Mouse (Mus musculus) Patski (cell line): Measurements from ENCODE around the gene Cby1. TPM values are rescaled to one million over a fixed set of nuclear protein-coding genes. Genes with fewer than 3 reads are reported as not detected.
A peak's percentile ranks its signal among the peaks of the same experiment; 100 is the strongest.

Source experiments
- ATAC-seq: fragments of 100-300 bp; one replicate; pipeline ENCODE4 v1.8.0; 2021
- CTCF ChIA-PET: fragments of 350-600 bp; sonication (Branson Sonifier 250); formaldehyde crosslinking; loops from one replicate; lab custom pipeline; 2022; ENCODE audit warnings: inconsistent platforms; lab: Charles Lee
- POLR2A ChIA-PET: fragments of 350-600 bp; sonication (Branson Sonifier 250); formaldehyde crosslinking; loops from one replicate; lab custom pipeline; 2022; ENCODE audit warnings: antibody characterized with exemption, inconsistent platforms; lab: Charles Lee
- DNase-seq: peaks from one replicate; pipeline ENCODE4 v3.0.0-alpha.2; 2011; ENCODE audit warnings: low read depth, low spot score
- H3K27me3 ChIP-seq: fragments of 371-371 bp; one replicate; pipeline ENCODE4 v1.5.1; 2021
- CTCF ChIP-seq: fragments of 100-300 bp; IDR thresholded peaks from one replicate; pipeline ENCODE4 v1.5.1; 2021
- in situ Hi-C: fragments of 300-500 bp; cut with MboI; formaldehyde crosslinking; loops from 3 replicates; pipeline ENCODE4 v1.11.1; 2018; ENCODE audit warnings: low pct_unique_long_range_greater_than_20kb, mixed read lengths
- polyA plus RNA-seq: library from polyadenylated mRNA; unstranded; gene quantifications from one replicate; pipeline ENCODE4 v1.2.3, GENCODE M21; 2021

The Cby1 gene
- polyA plus RNA-seq, 1 experiment from 2014 or later: 46.0 TPM

GRCm38 (mm10) chr15:79688268-79688956 lies 29.4 kb downstream of the Cby1 start:
- ChIA-PET POLR2A (interaction anchor here (0.9 to 1.2 kb wide), 2 partner anchors 15 to 18 kb away, joined by 3 to 4 read pairs; partner anchors contain the start of gene Tomm22), CTCF (no interaction called here)
- in situ Hi-C loops: no loop called here
- ATAC-seq (no peak), DNase-seq (no peak)
- H3K27me3 ChIP-seq: no peaks in the 10 kb centered on the region
- no peak for TF ChIP-seq CTCF

- no peak for DNase-seq
- ChIA-PET POLR2A (no interaction called here), CTCF (no interaction called here)
- TF ChIP-seq CTCF: no peak
- no peak for ATAC-seq
- H3K27me3 ChIP-seq: no peaks in the 10 kb centered on the region
- in situ Hi-C loops: no loop called here
Observed at GRCm38 (mm10) chr15:79689662-79690425, 30.8 kb downstream of the Cby1 start.

GRCm38 (mm10) chr15:79690426-79691022 lies 31.5 kb downstream of the Cby1 start, which contains the start of gene Gtpbp1:
Gene Gtpbp1 (plus strand): TSS chr15:79690845.
- no peaks in the 10 kb centered on the region for H3K27me3 ChIP-seq
- ATAC-seq (peak; percentile 89), DNase-seq (peak; percentile 100)
- in situ Hi-C loops: no loop called here
- ChIA-PET CTCF (no interaction called here), POLR2A (no interaction called here)
- TF ChIP-seq CTCF: no peak

GRCm38 (mm10) chr15:79691023-79691508 lies 32.1 kb downstream of the Cby1 start:
- no peaks in the 10 kb centered on the region for H3K27me3 ChIP-seq
- DNase-seq (no peak), ATAC-seq (peak; percentile 10)
- POLR2A ChIA-PET: no interaction called here
- in situ Hi-C loops: no loop called here
- CTCF ChIA-PET: no interaction called here
- no peak for TF ChIP-seq CTCF

GRCm38 (mm10) chr15:79692334-79692733 lies 33.3 kb downstream of the Cby1 start:
- TF ChIP-seq CTCF: no peak
- no peak for DNase-seq
- ATAC-seq: no peak
- no peaks in the 10 kb centered on the region for H3K27me3 ChIP-seq
- ChIA-PET CTCF (interaction anchor here (2.0 kb wide), 1 partner anchor 15 kb away, joined by 11 read pairs; no protein-coding TSS in a partner anchor), POLR2A (interaction anchor here (1.1 to 1.4 kb wide), 3 partner anchors 16 to 25 kb away, joined by 3 to 5 read pairs (median 3); partner anchors contain the start of gene Tomm22)
- in situ Hi-C loops: no loop called here

GRCm38 (mm10) chr15:79693740-79694139 lies 34.7 kb downstream of the Cby1 start:
- ChIA-PET POLR2A (interaction anchor here (1.0 to 1.4 kb wide), 2 partner anchors 13 to 23 kb away, joined by 3 to 5 read pairs; no protein-coding TSS in a partner anchor), CTCF (interaction anchor here (0.9 to 2.0 kb wide), 2 partner anchors 9 to 14 kb away, joined by 5 to 11 read pairs; no protein-coding TSS in a partner anchor)

GRCm38 (mm10) chr15:79694512-79694911 lies 35.5 kb downstream of the Cby1 start:
- in situ Hi-C loops: no loop called here
- CTCF ChIA-PET: no interaction called here
- ATAC-seq: no peak
- DNase-seq: no peak
- no peaks in the 10 kb centered on the region for H3K27me3 ChIP-seq
- POLR2A ChIA-PET: interaction anchor here (1.0 kb wide), 1 partner anchor 13 kb away, joined by 3 read pairs; no protein-coding TSS in a partner anchor
- TF ChIP-seq CTCF: no peak

More at GRCm38 (mm10) chr15:79693740-79694139, 34.7 kb downstream of the Cby1 start:
- in situ Hi-C loops: no loop called here
- TF ChIP-seq CTCF: no peak
- no peaks in the 10 kb centered on the region for H3K27me3 ChIP-seq
- DNase-seq (no peak), ATAC-seq (no peak)

- no peak for TF ChIP-seq CTCF
- CTCF ChIA-PET: no interaction called here
- DNase-seq (no peak), ATAC-seq (no peak)
- POLR2A ChIA-PET: no interaction called here
- in situ Hi-C loops: no loop called here
- no peaks in the 10 kb centered on the region for H3K27me3 ChIP-seq
Observed at GRCm38 (mm10) chr15:79695516-79695915, 36.5 kb downstream of the Cby1 start.

GRCm38 (mm10) chr15:79696508-79696907 lies 37.5 kb downstream of the Cby1 start:
- POLR2A ChIA-PET: no interaction called here
- ATAC-seq: no peak

GRCm38 (mm10) chr15:79697011-79697410 lies 38.0 kb downstream of the Cby1 start:
- ChIA-PET POLR2A (interaction anchor here (0.8 kb wide), 1 partner anchor 10 kb away, joined by 3 read pairs; no protein-coding TSS in a partner anchor), CTCF (interaction anchor here (1.1 to 1.6 kb wide), 2 partner anchors 12 to 20 kb away, joined by 3 to 7 read pairs; no protein-coding TSS in a partner anchor)
- no peak for TF ChIP-seq CTCF
- no peak for DNase-seq
- H3K27me3 ChIP-seq: no peaks in the 10 kb centered on the region
- ATAC-seq: no peak
- in situ Hi-C loops: no loop called here

More at GRCm38 (mm10) chr15:79696508-79696907, 37.5 kb downstream of the Cby1 start:
- CTCF ChIA-PET: interaction anchor here (1.6 kb wide), 1 partner anchor 12 kb away, joined by 7 read pairs; no protein-coding TSS in a partner anchor
- no peak for TF ChIP-seq CTCF
- no peaks in the 10 kb centered on the region for H3K27me3 ChIP-seq
- no peak for DNase-seq
- in situ Hi-C loops: no loop called here
